ENCODE assay signal across 34 mouse cellular contexts in genomic region chr3:101990136-101990535, GRCm38 (mm10). TPM values are rescaled to one million over a fixed set of nuclear protein-coding genes. Genes with fewer than 3 reads are reported as not detected.
"Had no signal": no experiment of that assay in that cellular context is flagged by ENCODE, and none has a peak within 500 bp of the region (broad histone marks: within the 10 kb centered on the region; RNA-seq: fewer than 3 reads in every experiment).

No protein-coding gene starts in this region.

- H3K9me3 ChIP-seq: limb, embryonic 10.5 days; limb, embryonic 12.5 days; limb, embryonic 13.5 days; limb, embryonic 15.5 days; liver, embryonic 12.5 days; liver, embryonic 13.5 days; liver, embryonic 15.5 days; lung, embryonic 15.5 days; midbrain, embryonic 10.5 days; midbrain, embryonic 12.5 days; midbrain, embryonic 15.5 days; neural tube, embryonic 12.5 days had no signal

- H3K4me2 ChIP-seq: limb, embryonic 12.5 days; limb, embryonic 13.5 days; limb, embryonic 15.5 days; liver, embryonic 11.5 days; liver, embryonic 12.5 days; liver, embryonic 13.5 days; liver, embryonic 15.5 days; lung, embryonic 14.5 days; lung, embryonic 15.5 days; midbrain, embryonic 12.5 days; midbrain, embryonic 15.5 days; neural tube, embryonic 12.5 days had no signal

- H3K4me1 ChIP-seq: limb, embryonic 12.5 days; limb, embryonic 13.5 days; limb, embryonic 15.5 days; liver, embryonic 12.5 days; liver, embryonic 13.5 days; liver, embryonic 15.5 days; lung, embryonic 15.5 days; megakaryocyte, embryonic 14.5 days; midbrain, embryonic 15.5 days had no signal

- ATAC-seq: liver, embryonic 12.5 days; liver, postnatal 0 days; lung, postnatal 0 days; midbrain, embryonic 15.5 days; midbrain, embryonic 16.5 days had no signal

- DNase-seq: left cerebral cortex, postnatal 4 days; liver; liver, embryonic 13.5 days; liver, postnatal 0 days; lung, adult 18-20 months; lung, adult 2 months; lung, embryonic 14.5 days; lung, postnatal 10 days; lung, postnatal 14 days; lung, postnatal 36 days; lung, postnatal 4 days; midbrain, embryonic 14.5 days had no signal

- H3K9ac ChIP-seq: limb, embryonic 12.5 days; limb, embryonic 13.5 days; limb, embryonic 15.5 days; liver, embryonic 12.5 days; liver, embryonic 13.5 days; liver, embryonic 14.5 days; liver, embryonic 15.5 days; liver, postnatal 0 days; lung, embryonic 14.5 days; lung, embryonic 15.5 days; midbrain, embryonic 12.5 days; midbrain, embryonic 15.5 days; neural tube, embryonic 12.5 days had no signal

- H3K27ac ChIP-seq: left cerebral cortex, adult 2 months; limb, embryonic 10.5 days; limb, embryonic 12.5 days; limb, embryonic 13.5 days; limb, embryonic 15.5 days; liver, embryonic 12.5 days; liver, embryonic 13.5 days; liver, embryonic 14.5 days; liver, embryonic 15.5 days; lung, embryonic 15.5 days; macrophage; midbrain, embryonic 10.5 days; midbrain, embryonic 12.5 days; midbrain, embryonic 15.5 days; neural tube, embryonic 12.5 days had no signal

- H3K4me3 ChIP-seq: left cerebral cortex, adult 2 months; limb, embryonic 10.5 days; limb, embryonic 12.5 days; limb, embryonic 13.5 days; limb, embryonic 15.5 days; liver, embryonic 12.5 days; liver, embryonic 13.5 days; liver, embryonic 15.5 days; lung, embryonic 15.5 days; megakaryocyte, embryonic 14.5 days; midbrain, embryonic 10.5 days; midbrain, embryonic 12.5 days; midbrain, embryonic 15.5 days; myocyte; neural tube, embryonic 12.5 days had no signal

- H3K27me3 ChIP-seq: limb, embryonic 12.5 days; limb, embryonic 13.5 days; limb, embryonic 15.5 days; liver, embryonic 12.5 days; liver, embryonic 13.5 days; liver, embryonic 15.5 days; lung, embryonic 15.5 days; midbrain, embryonic 12.5 days; midbrain, embryonic 15.5 days; neural tube, embryonic 12.5 days had no signal

- H3K36me3 ChIP-seq: limb, embryonic 10.5 days; limb, embryonic 12.5 days; limb, embryonic 13.5 days; limb, embryonic 15.5 days; liver, embryonic 12.5 days; liver, embryonic 13.5 days; liver, embryonic 15.5 days; lung, embryonic 15.5 days; midbrain, embryonic 10.5 days; midbrain, embryonic 12.5 days; midbrain, embryonic 15.5 days; neural tube, embryonic 12.5 days had no signal

RNA-seq across cellular contexts. Expression of gene Nhlh2, which starts 19.7 kb away (rescaled TPM):
- polyA plus RNA-seq: liver, adult 2 months; liver, embryonic 12.5 days; liver, embryonic 14.5 days; liver, embryonic 15.5 days; liver, embryonic 16.5 days; liver, postnatal 0 days; lung, adult 2 months; lung, embryonic 14.5 days; lung, embryonic 16.5 days; lung, postnatal 0 days; macrophage had no signal
